Mouse (Mus musculus): ENCODE results near the gene Lhfpl2. TPM values are rescaled to one million over a fixed set of nuclear protein-coding genes. Genes with fewer than 3 reads are reported as not detected.
A peak's percentile ranks its signal among the peaks of the same experiment; 100 is the strongest.

The Lhfpl2 gene
- total RNA-seq, 2 experiments from 2014 or later = 5.3 to 6.7 TPM

GRCm38 (mm10) chr13:94175379-94176050 lies 117.9 kb downstream of the Lhfpl2 start:
- DNase-seq = no peak

GRCm38 (mm10) chr13:94177148-94177547 lies 119.6 kb downstream of the Lhfpl2 start:
- no peak for DNase-seq

GRCm38 (mm10) chr13:94178401-94179040 lies 120.9 kb downstream of the Lhfpl2 start:
- DNase-seq = peak; percentile 78

GRCm38 (mm10) chr13:94180477-94181420 lies 123.2 kb downstream of the Lhfpl2 start:
- DNase-seq = no peak

GRCm38 (mm10) chr13:94182026-94182425 lies 124.4 kb downstream of the Lhfpl2 start:
- no peak for DNase-seq

GRCm38 (mm10) chr13:94183372-94184021 lies 125.9 kb downstream of the Lhfpl2 start:
- DNase-seq = peak; percentile 28

- no peak for DNase-seq
Observed at GRCm38 (mm10) chr13:94184726-94185456, 127.3 kb downstream of the Lhfpl2 start.

- no peak for DNase-seq
Observed at GRCm38 (mm10) chr13:94185631-94186030, 128.0 kb downstream of the Lhfpl2 start.

GRCm38 (mm10) chr13:94188200-94189086 lies 130.8 kb downstream of the Lhfpl2 start:
- no peak for DNase-seq

GRCm38 (mm10) chr13:94190386-94190785 lies 132.8 kb downstream of the Lhfpl2 start:
- no peak for DNase-seq

GRCm38 (mm10) chr13:94193227-94193626 lies 135.6 kb downstream of the Lhfpl2 start:
- no peak for DNase-seq

GRCm38 (mm10) chr13:94198616-94199015 lies 141.0 kb downstream of the Lhfpl2 start:
- no peak for DNase-seq

GRCm38 (mm10) chr13:94199829-94200228 lies 142.2 kb downstream of the Lhfpl2 start:
- no peak for DNase-seq

- DNase-seq = no peak
Observed at GRCm38 (mm10) chr13:94205234-94205633, 147.6 kb downstream of the Lhfpl2 start.

- DNase-seq = no peak
Observed at GRCm38 (mm10) chr13:94207973-94208372, 150.4 kb downstream of the Lhfpl2 start.

- no peak for DNase-seq
Observed at GRCm38 (mm10) chr13:94208892-94209291, 151.3 kb downstream of the Lhfpl2 start.

GRCm38 (mm10) chr13:94211236-94212119 lies 153.9 kb downstream of the Lhfpl2 start:
- DNase-seq = no peak

GRCm38 (mm10) chr13:94212179-94212578 lies 154.6 kb downstream of the Lhfpl2 start:
- DNase-seq = no peak

- no peak for DNase-seq
Observed at GRCm38 (mm10) chr13:94212716-94213115, 155.1 kb downstream of the Lhfpl2 start.
